Mouse (Mus musculus) lung, postnatal 25 days (tissue): Measurements from ENCODE around the gene Fam160a1.

Experiments
- DNase-seq: peaks from one replicate; pipeline ENCODE4 v3.0.0; 2022; ENCODE audit warnings: low spot score

The Fam160a1 gene

DNA sequence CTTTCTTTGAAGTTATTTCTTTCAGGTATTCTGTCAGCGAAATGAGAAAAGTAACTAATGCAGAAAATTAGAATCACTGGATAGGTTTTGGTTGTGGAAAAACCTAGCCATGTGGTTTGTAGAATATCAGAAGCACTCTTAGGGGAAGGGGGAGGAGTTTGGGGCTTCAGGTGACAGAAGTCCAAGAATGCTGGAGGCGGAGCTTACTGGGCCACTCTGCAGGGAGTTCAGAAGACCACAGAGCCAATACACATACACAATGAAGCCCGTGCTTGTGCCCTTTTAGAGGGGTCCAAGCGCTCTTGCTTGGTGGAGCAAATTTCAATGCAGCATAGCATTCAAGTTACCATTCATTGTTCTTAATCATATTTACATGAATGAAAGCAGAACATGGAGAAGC lies 68.2 kb downstream of the Fam160a1 start:
- DNase-seq, result peak; percentile 8

GRCm38 (mm10) chr3:85746116-85746515 lies 71.0 kb downstream of the Fam160a1 start:
- DNase-seq, result no peak

- no peak for DNase-seq
Observed at GRCm38 (mm10) chr3:85741767-85742166, 75.3 kb downstream of the Fam160a1 start.

- DNase-seq, result no peak
Observed at GRCm38 (mm10) chr3:85738591-85738990, 78.5 kb downstream of the Fam160a1 start.

GRCm38 (mm10) chr3:85733939-85734729 lies 83.0 kb downstream of the Fam160a1 start:
- no peak for DNase-seq

- DNase-seq, result no peak
Observed at GRCm38 (mm10) chr3:85727171-85727570, 89.9 kb downstream of the Fam160a1 start.

DNA sequence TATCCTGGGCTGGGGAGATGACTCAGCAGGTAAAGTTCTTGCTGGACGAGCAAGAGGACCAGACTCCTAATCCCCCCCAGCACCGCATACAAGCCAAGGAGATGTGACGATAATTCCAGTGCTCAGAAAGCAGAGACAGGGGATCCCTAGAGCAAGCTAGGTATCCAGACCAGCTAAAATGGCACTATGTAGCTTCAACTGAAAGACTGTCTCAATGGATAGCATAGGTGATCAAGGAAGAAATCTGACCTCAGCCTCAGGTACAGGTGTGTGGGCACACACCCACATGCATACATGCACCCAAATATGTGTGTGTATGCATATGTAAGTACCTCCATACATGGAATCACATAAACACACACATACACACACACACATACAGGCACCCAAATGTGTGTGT lies 91.1 kb downstream of the Fam160a1 start:
- DNase-seq, result no peak

DNA sequence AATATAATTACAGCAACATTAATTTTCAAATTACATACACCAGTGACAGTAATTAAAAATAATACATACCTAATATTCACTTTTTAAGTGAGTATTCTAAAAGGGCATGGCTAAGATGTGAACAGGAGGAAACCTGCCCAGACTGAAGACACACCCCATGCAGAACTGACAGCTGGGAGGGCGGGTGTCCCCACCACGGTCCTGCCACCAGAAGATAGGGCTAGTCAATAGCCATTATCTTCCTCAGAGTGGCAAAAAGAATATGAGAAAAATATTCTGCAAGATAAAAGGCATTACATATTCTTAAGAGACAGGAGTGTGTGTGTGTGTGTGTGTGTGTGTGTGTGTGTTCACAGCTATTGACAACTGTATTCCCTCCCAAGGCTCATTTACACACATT lies 92.0 kb downstream of the Fam160a1 start:
- DNase-seq, result no peak

- DNase-seq, result no peak
Observed at GRCm38 (mm10) chr3:85722581-85722980, 94.5 kb downstream of the Fam160a1 start.

GRCm38 (mm10) chr3:85715764-85716297 lies 101.3 kb downstream of the Fam160a1 start:
- DNase-seq, result no peak

- no peak for DNase-seq
Observed at GRCm38 (mm10) chr3:85713936-85714709, 103.0 kb downstream of the Fam160a1 start.

DNA sequence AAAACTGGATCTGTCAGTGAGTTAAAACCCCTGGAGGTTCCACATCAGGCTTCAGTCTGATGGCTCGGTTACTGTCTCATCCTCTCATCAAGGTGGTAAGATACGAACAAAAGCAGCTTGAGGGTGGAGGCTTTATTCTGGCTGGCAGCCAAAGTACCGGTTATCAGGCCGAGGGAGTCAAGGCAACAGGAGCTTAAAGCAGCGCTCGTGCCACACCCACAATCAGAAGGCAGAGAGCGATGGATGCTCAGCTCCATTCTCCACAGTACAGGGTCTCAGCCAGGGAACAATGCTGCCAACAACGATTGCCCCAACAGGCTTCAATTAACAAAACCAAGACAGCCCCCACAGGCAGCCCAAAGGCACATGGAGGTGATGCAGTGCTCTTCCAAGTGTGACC lies 106.4 kb downstream of the Fam160a1 start:
- no peak for DNase-seq

- DNase-seq, result peak; percentile 32
Observed at GRCm38 (mm10) chr3:85707421-85707820, 109.7 kb downstream of the Fam160a1 start.

DNA sequence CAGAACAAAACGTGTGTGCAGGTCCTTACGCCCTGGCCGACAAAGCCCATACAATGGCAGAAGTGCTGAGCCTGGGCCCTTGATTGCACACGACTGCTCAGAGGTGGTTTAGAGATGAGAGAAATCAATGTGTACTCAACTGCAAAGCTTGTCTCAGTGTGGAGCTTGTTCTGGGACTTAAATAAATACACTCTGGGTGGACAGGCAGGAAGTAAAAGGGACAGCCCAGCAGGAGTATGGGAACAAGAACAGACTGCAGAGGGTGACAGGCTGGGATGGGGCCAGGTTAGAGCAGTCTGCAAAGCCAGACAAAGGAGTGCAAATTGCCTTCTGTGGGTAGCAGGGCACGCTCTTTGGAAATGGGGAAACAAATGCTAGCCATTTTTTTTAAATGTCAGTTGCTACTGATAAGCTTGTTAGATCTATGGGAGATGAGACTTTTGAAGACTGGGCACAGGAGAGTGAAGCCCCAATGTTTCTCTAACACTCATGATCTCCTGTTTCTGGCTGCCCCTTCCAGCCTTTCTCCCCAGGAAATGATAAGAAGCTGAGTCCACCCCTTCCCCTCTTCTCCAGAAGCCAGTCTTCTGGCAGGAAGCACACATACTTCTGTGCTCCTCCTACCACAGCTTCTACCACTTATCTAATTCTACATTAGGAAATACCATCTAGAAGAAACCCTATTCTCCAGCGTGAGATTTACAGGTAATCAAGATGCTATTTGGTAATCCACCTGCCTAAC lies 113.8 kb downstream of the Fam160a1 start:
- DNase-seq, result peak; percentile 1

- no peak for DNase-seq
Observed at GRCm38 (mm10) chr3:85698496-85698895, 118.6 kb downstream of the Fam160a1 start.

GRCm38 (mm10) chr3:85695056-85695455 lies 122.0 kb downstream of the Fam160a1 start:
- no peak for DNase-seq

DNA sequence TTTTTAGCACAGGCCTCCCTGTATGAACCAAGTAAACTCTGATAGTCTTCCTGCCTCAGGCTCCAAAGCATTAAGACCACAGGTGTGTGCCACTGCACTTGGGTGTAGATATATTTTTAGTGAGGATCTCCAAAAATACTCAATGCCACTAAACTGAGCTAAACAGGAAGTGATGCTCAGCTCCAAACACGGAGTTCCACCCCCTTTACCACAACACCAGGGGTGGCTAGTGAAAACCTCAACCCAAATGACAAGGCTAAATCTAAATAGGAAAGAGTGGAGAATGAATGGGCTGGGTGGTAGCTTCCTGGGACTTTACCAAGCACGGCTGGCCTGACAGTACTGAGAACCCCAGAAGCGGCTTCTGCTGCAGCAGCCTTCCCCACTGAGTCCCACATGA lies 124.1 kb downstream of the Fam160a1 start:
- DNase-seq, result no peak

DNA sequence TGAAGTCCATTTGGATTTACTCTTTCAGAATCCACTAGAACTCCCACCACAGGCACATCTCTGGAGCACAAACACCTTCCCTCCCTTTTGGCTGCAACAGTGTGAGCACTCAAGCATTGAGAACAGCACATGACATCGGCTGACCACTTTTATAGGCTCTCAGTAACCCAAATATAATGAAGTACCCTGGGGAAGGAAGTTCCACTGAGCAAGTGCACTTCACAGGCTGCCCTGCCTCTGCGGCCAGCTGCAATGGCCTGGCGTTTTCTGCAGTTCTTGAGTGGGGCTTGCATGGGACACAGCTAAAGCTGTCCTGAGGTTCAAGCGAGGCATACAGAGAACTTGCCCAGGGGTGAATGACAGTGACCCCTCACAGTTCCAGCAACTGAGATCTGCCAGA lies 126.0 kb downstream of the Fam160a1 start:
- peak; percentile 54 for DNase-seq

DNA sequence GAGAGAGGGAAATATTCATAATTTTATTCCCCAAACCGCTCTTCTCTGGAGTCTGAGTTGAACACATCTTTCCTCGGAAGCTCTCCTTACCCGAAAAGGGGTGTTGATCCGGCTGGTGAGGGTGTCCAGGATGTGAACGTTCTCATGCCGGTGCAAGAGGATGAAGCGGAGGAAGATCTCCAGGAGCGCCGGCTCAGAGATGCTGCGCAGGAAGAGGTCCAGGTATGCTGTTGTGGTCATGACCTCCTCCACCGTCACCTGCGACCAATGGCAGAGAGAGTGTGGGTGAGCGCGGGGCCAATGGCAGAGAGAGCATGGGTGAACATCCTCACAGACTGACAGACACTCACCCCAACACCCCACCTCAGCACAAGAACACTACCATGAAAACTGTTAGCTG lies 128.8 kb downstream of the Fam160a1 start:
- no peak for DNase-seq

DNA sequence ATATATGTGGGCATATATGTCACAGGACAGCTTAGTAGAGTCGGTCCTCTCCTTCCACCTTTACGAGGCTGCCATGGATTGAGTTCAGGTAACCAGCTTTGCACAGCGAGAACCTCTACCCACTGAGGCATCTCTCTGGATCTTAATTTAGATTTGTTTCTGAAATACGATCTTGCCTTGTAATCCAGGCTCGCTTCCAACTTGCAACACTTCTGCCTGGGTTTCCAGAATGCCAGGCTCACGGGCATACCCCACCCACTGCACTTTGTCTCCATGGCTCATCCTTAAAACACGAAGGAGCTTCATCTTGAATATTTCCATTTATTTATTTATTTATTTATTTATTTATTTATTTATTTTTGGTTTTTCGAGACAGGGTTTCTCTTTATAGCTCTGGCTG lies 131.8 kb downstream of the Fam160a1 start:
- DNase-seq, result no peak

DNA sequence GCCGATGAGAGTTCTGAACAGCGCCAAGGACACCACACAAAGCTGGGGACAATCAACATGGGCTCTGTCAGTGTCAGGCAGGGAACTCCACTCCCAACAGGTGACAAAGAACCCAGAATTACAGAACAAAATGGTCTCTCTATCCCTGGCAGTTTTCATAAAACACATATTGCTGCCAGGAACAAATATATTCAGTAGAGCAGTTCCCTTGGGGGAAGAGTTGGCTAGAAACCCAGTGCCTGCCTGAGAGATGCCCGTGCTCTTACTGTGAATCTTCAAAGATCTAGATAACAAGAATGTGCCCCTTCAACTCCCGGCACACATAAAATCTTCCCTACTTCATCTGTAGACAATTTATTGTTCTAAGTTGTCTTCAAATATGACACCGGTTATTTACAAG lies 133.5 kb downstream of the Fam160a1 start:
- no peak for DNase-seq

DNA sequence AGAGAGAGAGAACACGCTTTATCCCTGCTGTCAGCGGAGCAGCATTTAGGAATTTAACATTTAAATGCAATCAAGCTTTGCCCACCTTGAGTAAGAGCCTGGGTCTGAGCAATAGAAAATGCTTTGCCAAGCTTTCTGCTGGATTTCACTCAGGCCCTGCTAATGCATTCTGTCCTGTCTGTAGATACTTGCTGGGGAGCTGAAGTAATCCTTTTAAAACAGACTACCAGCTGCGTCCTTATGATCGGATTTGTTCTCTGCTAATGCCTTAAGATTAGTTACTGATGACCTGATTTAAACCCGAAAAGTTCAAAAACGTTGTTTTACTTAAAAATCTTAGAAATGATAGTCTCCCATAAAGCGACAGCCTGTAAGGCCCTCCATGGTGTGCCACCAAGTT lies 136.0 kb downstream of the Fam160a1 start:
- DNase-seq, result no peak
